Mouse (Mus musculus) MEL (cell line): Measurements from ENCODE around the gene Sugp2. TPM values are rescaled to one million over a fixed set of nuclear protein-coding genes. Genes with fewer than 3 reads are reported as not detected.

Source experiments
- DNase-seq: peaks from one replicate; pipeline ENCODE4 v3.0.0; 2011; ENCODE audit warnings: low read depth, low spot score
- H3K27ac ChIP-seq: 2 replicates; pipeline ENCODE4 v1.5.1; 2012; ENCODE audit warnings: low read depth, mild to moderate bottlenecking, control low read depth, low read length, moderate library complexity; ENCODE audit not compliant: control insufficient read depth
- H3K27me3 ChIP-seq, 2 experiments: fragments of 150-350 bp in 1 of 2; sonication (generic) in 1 of 2; 2 replicates each; pipeline ENCODE4 v1.6.1; 2012; ENCODE audit warnings: low read length in 2 of 2, mild to moderate bottlenecking in 2 of 2, improper control_type of control experiment in 1 of 2, moderate library complexity in 1 of 2; ENCODE audit not compliant: insufficient read depth in 2 of 2, control insufficient read depth in 1 of 2
- H3K36me3 ChIP-seq, 2 experiments: 2 replicates each; pipeline ENCODE4 v1.6.1; 2012 to 2014; ENCODE audit warnings: low read length in 2 of 2, improper control_type of control experiment in 1 of 2, inconsistent platforms in 1 of 2, mild to moderate bottlenecking in 1 of 2; ENCODE audit not compliant: insufficient read depth in 2 of 2, control insufficient read depth in 1 of 2
- H3K4me1 ChIP-seq, 2 experiments: fragments of 150-350 bp in 1 of 2; sonication (generic) in 1 of 2; 2 replicates each; pipeline ENCODE4 v1.6.1; 2012; ENCODE audit warnings: low read length in 2 of 2, improper control_type of control experiment in 1 of 2, mild to moderate bottlenecking in 1 of 2; ENCODE audit not compliant: insufficient read depth in 2 of 2, control insufficient read depth in 1 of 2
- H3K4me3 ChIP-seq, 2 experiments: fragments of 150-350 bp in 1 of 2; sonication (generic) in 1 of 2; 2 replicates each; pipeline ENCODE4 v1.5.1; 2012; ENCODE audit warnings: low read depth in 2 of 2, low read length in 2 of 2, mild to moderate bottlenecking in 2 of 2, moderate library complexity in 2 of 2, control low read depth in 1 of 2, improper control_type of control experiment in 1 of 2; ENCODE audit not compliant: control insufficient read depth in 1 of 2, insufficient read depth in 1 of 2
- H3K79me2 ChIP-seq: 2 replicates; pipeline ENCODE4 v1.6.1; 2012; ENCODE audit warnings: mild to moderate bottlenecking, low read length, moderate library complexity; ENCODE audit not compliant: control insufficient read depth, poor library complexity, insufficient read depth
- H3K9ac ChIP-seq: 2 replicates; pipeline ENCODE4 v1.6.1; 2012; ENCODE audit warnings: low read depth, mild to moderate bottlenecking, control low read depth, low read length, moderate library complexity; ENCODE audit not compliant: control insufficient read depth, poor library complexity, severe bottlenecking
- H3K9me3 ChIP-seq: fragments of 150-350 bp; sonication (generic); replicated peaks from 2 replicates; pipeline ENCODE4 v1.6.1; 2012; ENCODE audit warnings: mild to moderate bottlenecking, low read length, improper control_type of control experiment, moderate library complexity; ENCODE audit not compliant: insufficient read depth
- CHD2 ChIP-seq: IDR thresholded peaks from 2 replicates; pipeline ENCODE4 v1.6.1; 2011; ENCODE audit warnings: low read length, improper control_type of control experiment
- CTCF ChIP-seq, 3 experiments: IDR thresholded peaks in 2 of 3; conservative IDR thresholded peaks in 1 of 3; 2 replicates each; pipeline ENCODE4 v1.5.1; 2011 to 2012; ENCODE audit warnings: low read length in 3 of 3, low read depth in 2 of 3, mild to moderate bottlenecking in 2 of 3, improper control_type of control experiment in 1 of 3, inconsistent platforms in 1 of 3, mixed read lengths in 1 of 3, moderate library complexity in 1 of 3; ENCODE audit not compliant: control insufficient read depth in 1 of 3, insufficient read depth in 1 of 3, poor library complexity in 1 of 3, severe bottlenecking in 1 of 3
- E2F4 ChIP-seq: IDR thresholded peaks from 2 replicates; pipeline ENCODE4 v1.6.1; 2011; ENCODE audit warnings: low read depth, low read length, improper control_type of control experiment, borderline replicate concordance
- ELF1 ChIP-seq: IDR thresholded peaks from 2 replicates; pipeline ENCODE4 v1.6.1; 2014; ENCODE audit warnings: low read depth, mild to moderate bottlenecking, inconsistent platforms, low read length, improper control_type of control experiment, moderate library complexity
- GABPA ChIP-seq: IDR thresholded peaks from 2 replicates; pipeline ENCODE4 v1.6.1; 2012; ENCODE audit warnings: low read depth, mild to moderate bottlenecking, inconsistent platforms, low read length, improper control_type of control experiment, moderate library complexity
- HCFC1 ChIP-seq: IDR thresholded peaks from 2 replicates; pipeline ENCODE4 v1.6.1; 2012; ENCODE audit warnings: low read depth, mild to moderate bottlenecking, inconsistent platforms, low read length, improper control_type of control experiment, moderate library complexity
- MAZ ChIP-seq: IDR thresholded peaks from 2 replicates; pipeline ENCODE4 v1.6.1; 2012; ENCODE audit warnings: low read depth, mild to moderate bottlenecking, inconsistent platforms, low read length, improper control_type of control experiment
- MXI1 ChIP-seq: IDR thresholded peaks from 2 replicates; pipeline ENCODE4 v1.6.1; 2011; ENCODE audit warnings: mild to moderate bottlenecking, low read depth, low read length, improper control_type of control experiment
- MYB ChIP-seq: IDR thresholded peaks from 2 replicates; pipeline ENCODE4 v1.6.1; 2011; ENCODE audit warnings: mild to moderate bottlenecking, low read depth, low read length, improper control_type of control experiment
- NRF1 ChIP-seq: IDR thresholded peaks from 2 replicates; pipeline ENCODE4 v1.6.1; 2014; ENCODE audit warnings: low read depth, mild to moderate bottlenecking, inconsistent platforms, low read length, improper control_type of control experiment, moderate library complexity; ENCODE audit not compliant: poor library complexity, insufficient read depth, severe bottlenecking
- POLR2A ChIP-seq, 2 experiments: IDR thresholded peaks; 2 replicates each; pipeline ENCODE4 v1.6.1; 2011 to 2012; ENCODE audit warnings: low read length in 2 of 2, mild to moderate bottlenecking in 2 of 2, control low read depth in 1 of 2, improper control_type of control experiment in 1 of 2, low read depth in 1 of 2, moderate library complexity in 1 of 2; ENCODE audit not compliant: control insufficient read depth in 1 of 2, insufficient read depth in 1 of 2, poor library complexity in 1 of 2
- RAD21 ChIP-seq: IDR thresholded peaks from 2 replicates; pipeline ENCODE4 v1.6.1; 2011; ENCODE audit warnings: mild to moderate bottlenecking, low read depth, low read length, improper control_type of control experiment
- SMC3 ChIP-seq: IDR thresholded peaks from 2 replicates; pipeline ENCODE4 v1.6.1; 2011; ENCODE audit warnings: low read depth, low read length, improper control_type of control experiment
- TCF12 ChIP-seq: IDR thresholded peaks from 2 replicates; pipeline ENCODE4 v1.6.1; 2014; ENCODE audit warnings: low read depth, mild to moderate bottlenecking, inconsistent platforms, low read length, improper control_type of control experiment, moderate library complexity
- USF2 ChIP-seq, 2 experiments: IDR thresholded peaks; 2 replicates each; pipeline ENCODE4 v1.6.1; 2011 to 2012; ENCODE audit warnings: improper control_type of control experiment in 2 of 2, low read length in 2 of 2, borderline replicate concordance in 1 of 2, inconsistent platforms in 1 of 2, low read depth in 1 of 2, mild to moderate bottlenecking in 1 of 2; ENCODE audit not compliant: insufficient read depth in 1 of 2
- ZC3H11A ChIP-seq: IDR thresholded peaks from 2 replicates; pipeline ENCODE4 v1.6.1; 2012; ENCODE audit warnings: low read depth, mild to moderate bottlenecking, inconsistent platforms, low read length, improper control_type of control experiment
- ZMIZ1 ChIP-seq: IDR thresholded peaks from 2 replicates; pipeline ENCODE4 v1.6.1; 2012; ENCODE audit warnings: low read depth, mild to moderate bottlenecking, inconsistent platforms, low read length, improper control_type of control experiment, moderate library complexity
- polyA plus RNA-seq, 2 experiments: library from polyadenylated mRNA; stranded (reverse) in 1 of 2; unstranded in 1 of 2; fragments of >175 nt in 1 of 2; fragments of >200 nt in 1 of 2; gene quantifications; 2 replicates each; pipeline versions ENCODE4 v1.2.1 to v1.2.4; 2012; ENCODE audit warnings: low replicate concordance in 2 of 2, low read depth in 1 of 2; ENCODE audit not compliant: insufficient read length in 2 of 2, insufficient read depth in 1 of 2, missing spikeins in 1 of 2
- total RNA-seq: library from RNA; depleted of rRNA; stranded (reverse); fragments of 300-350 nt; gene quantifications from 2 replicates; pipeline ENCODE4 v1.2.3, GENCODE M21; 2012

Gene Sugp2
- total and polyA plus RNA-seq, 3 experiments, result 23.9 to 27.4 TPM; not detected in 1

- no peaks in the 10 kb centered on the region for H3K9me3 ChIP-seq
- no peak overlapping the region for H3K4me3 ChIP-seq
- TF ChIP-seq HCFC1, result no peak
- no peak for TF ChIP-seq CTCF (IDR thresholded peaks at IDR 0.05 in 2 of 3, conservative IDR thresholded peaks at IDR 0.05 in 1 of 3; ENCODE audit: control insufficient read depth in 1 of 3, insufficient read depth in 1 of 3, low read depth in 2 of 3, low read length in 3 of 3, poor library complexity in 1 of 3, severe bottlenecking in 1 of 3)
- no peak for TF ChIP-seq POLR2A (IDR thresholded peaks at IDR 0.05; ENCODE audit: control insufficient read depth in 1 of 2, insufficient read depth in 1 of 2, low read depth in 1 of 2, low read length in 2 of 2, poor library complexity in 1 of 2)
- no peak for TF ChIP-seq MAZ
- TF ChIP-seq SMC3, result no peak
- TF ChIP-seq MYB, result no peak
- TF ChIP-seq TCF12, result no peak
- no peak for TF ChIP-seq GABPA
- no peak for TF ChIP-seq E2F4
- no peak for TF ChIP-seq ZC3H11A
- no peak for TF ChIP-seq MXI1
- no peak for TF ChIP-seq ZMIZ1
- TF ChIP-seq NRF1, result no peak
- peaks cover 5% of the 10 kb centered on the region; the same call in 1 of the 2 replicates for H3K79me2 ChIP-seq
- H3K9ac ChIP-seq, result no peak overlapping the region
- DNase-seq, result no peak
- no peaks in the 10 kb centered on the region; a peak in 2 of 4 replicates for H3K36me3 ChIP-seq
- no peak overlapping the region for H3K27ac ChIP-seq
- peaks cover 0 to 22% of the 10 kb centered on the region in 2 experiments; a peak in 3 of 4 replicates for H3K4me1 ChIP-seq
- no peaks in the 10 kb centered on the region for H3K27me3 ChIP-seq
Observed at GRCm38 (mm10) chr8:70279266-70279665, 45.2 kb downstream of the Sugp2 start.

- Histone ChIP-seq H3K9me3 (no peaks in the 10 kb centered on the region), H3K4me1 (peaks cover 0 to 21% of the 10 kb centered on the region in 2 experiments; a peak in 3 of 4 replicates), H3K79me2 (peaks cover 5% of the 10 kb centered on the region; the same call in 1 of the 2 replicates), H3K36me3 (no peaks in the 10 kb centered on the region; a peak in 2 of 4 replicates), H3K9ac (no peak overlapping the region), H3K27me3 (no peaks in the 10 kb centered on the region), H3K4me3 (no peak overlapping the region), H3K27ac (no peak overlapping the region)
- TF ChIP-seq ELF1 (no peak), USF2 (IDR thresholded peaks at IDR 0.05; ENCODE audit: borderline replicate concordance in 1 of 2, insufficient read depth in 1 of 2, low read depth in 1 of 2, low read length in 2 of 2) (no peak), CHD2 (no peak), RAD21 (no peak), NRF1 (no peak)
- no peak for DNase-seq
Observed at GRCm38 (mm10) chr8:70281001-70281400, 47.0 kb downstream of the Sugp2 start.
